8 mouse cellular contexts compared by ENCODE assay signal in genomic region chr10:95501033-95501432, GRCm38 (mm10). TPM values are rescaled to one million over a fixed set of nuclear protein-coding genes. Genes with fewer than 3 reads are reported as not detected.
DNase-seq lines count a peak whose midpoint lies in the region; ATAC-seq and TF ChIP-seq lines count a peak whose summit lies in the region.

No protein-coding gene starts in this region.

- WGBS in kidney, embryonic 16.5 days: 2% methylated on average over 7 of the region's 7 CpGs
- WGBS in hindbrain, embryonic 15.5 days: 3% methylated on average over 7 of the region's 7 CpGs
- 2% methylated on average over 7 of the region's 7 CpGs for WGBS in midbrain, postnatal 0 days

- no peak for DNase-seq in kidney, adult 11 months
- peak; percentile 52 for DNase-seq in brain, embryonic 14.5 days (ENCODE audit: low read depth)
- peak; percentile 26 for DNase-seq in midbrain, postnatal 0 days (ENCODE audit: low spot score)
- DNase-seq in thymus, adult 18-20 months: no peak
- DNase-seq in urinary bladder, postnatal 36 days (ENCODE audit: low spot score in 2 of 2): no peak
- no peak for DNase-seq in retina, embryonic 14.5 days (ENCODE audit: low spot score)

- H3K4me3 ChIP-seq in kidney, embryonic 16.5 days (ENCODE audit: low read length): peak overlapping the region; percentile 93
- H3K4me3 ChIP-seq in hindbrain, embryonic 15.5 days: peak overlapping the region; percentile 77
- H3K4me3 ChIP-seq in midbrain, postnatal 0 days (ENCODE audit: low read depth, low read length): peak overlapping the region; percentile 82

- no peaks in the 10 kb centered on the region for H3K27me3 ChIP-seq in kidney, embryonic 16.5 days (ENCODE audit: insufficient read depth, low read length)
- no peaks in the 10 kb centered on the region for H3K27me3 ChIP-seq in hindbrain, embryonic 15.5 days
- no peaks in the 10 kb centered on the region for H3K27me3 ChIP-seq in midbrain, postnatal 0 days (ENCODE audit: insufficient read depth, low read length)

- no peak for TF ChIP-seq CTCF in brain, embryonic 14.5 days (IDR thresholded peaks at IDR 0.05; ENCODE audit: borderline replicate concordance, extremely low read depth, insufficient read depth, insufficient read length)
- TF ChIP-seq CTCF in midbrain, postnatal 0 days (IDR thresholded peaks at IDR 0.05): no peak

- peaks cover 12% of the 10 kb centered on the region for H3K4me1 ChIP-seq in kidney, embryonic 16.5 days (ENCODE audit: insufficient read depth, low read length)
- H3K4me1 ChIP-seq in hindbrain, embryonic 15.5 days (replicated peaks): peaks cover 10% of the 10 kb centered on the region
- no peaks in the 10 kb centered on the region for H3K4me1 ChIP-seq in midbrain, postnatal 0 days (ENCODE audit: insufficient read depth, low read length)

- peak overlapping the region; percentile 94 for H3K9ac ChIP-seq in kidney, embryonic 16.5 days (replicated peaks; ENCODE audit: low read length)
- H3K9ac ChIP-seq in hindbrain, embryonic 15.5 days: peak overlapping the region; percentile 86
- H3K9ac ChIP-seq in midbrain, postnatal 0 days (replicated peaks; ENCODE audit: low read length, poor library complexity, severe bottlenecking): peak overlapping the region; percentile 77

- H3K27ac ChIP-seq in kidney, embryonic 16.5 days (ENCODE audit: low read length): peak overlapping the region; percentile 93
- peak overlapping the region; percentile 89 for H3K27ac ChIP-seq in hindbrain, embryonic 15.5 days (replicated peaks)
- H3K27ac ChIP-seq in midbrain, postnatal 0 days (ENCODE audit: low read depth, low read length): peak overlapping the region; percentile 88

- no peak for ATAC-seq in kidney, embryonic 16.5 days (ENCODE audit: low FRiP score, low TSS enrichment)
- no peak for ATAC-seq in hindbrain, embryonic 15.5 days (ENCODE audit: low FRiP score, low read depth)
- no peak for ATAC-seq in midbrain, postnatal 0 days (ENCODE audit: low FRiP score)

- no peaks in the 10 kb centered on the region for H3K9me3 ChIP-seq in kidney, embryonic 16.5 days (ENCODE audit: low read length)
- no peaks in the 10 kb centered on the region for H3K9me3 ChIP-seq in hindbrain, embryonic 15.5 days
- H3K9me3 ChIP-seq in midbrain, postnatal 0 days (ENCODE audit: low read length): no peaks in the 10 kb centered on the region

- peaks cover 11% of the 10 kb centered on the region for H3K36me3 ChIP-seq in kidney, embryonic 16.5 days (ENCODE audit: insufficient read depth, low read length)
- no peaks in the 10 kb centered on the region for H3K36me3 ChIP-seq in hindbrain, embryonic 15.5 days
- H3K36me3 ChIP-seq in midbrain, postnatal 0 days (ENCODE audit: insufficient read depth, low read length): no peaks in the 10 kb centered on the region

- H3K4me2 ChIP-seq in kidney, embryonic 16.5 days (replicated peaks; ENCODE audit: low read depth, low read length): peak overlapping the region; percentile 76
- H3K4me2 ChIP-seq in hindbrain, embryonic 15.5 days: peak overlapping the region; percentile 63
- peak overlapping the region; percentile 64 for H3K4me2 ChIP-seq in midbrain, postnatal 0 days (ENCODE audit: low read depth, low read length, poor library complexity, severe bottlenecking)

- no peak for TF ChIP-seq POLR2A in brain, embryonic 14.5 days (IDR thresholded peaks at IDR 0.05; ENCODE audit: borderline replicate concordance, extremely low read depth, insufficient read depth, insufficient read length, poor library complexity, severe bottlenecking)

RNA-seq across cellular contexts. Expression of gene Mrpl42, which starts 0.7 kb away (rescaled TPM):
- 318 and 319 TPM in 2 replicates for polyA plus RNA-seq in kidney, embryonic 16.5 days (2015; fragmentation: Nextera tagmentation; extraction: Ambion mirVana)
- polyA plus RNA-seq in brain, embryonic 14.5 days (2012; rRNA removed): 138 and 177 TPM in 2 replicates
- polyA plus RNA-seq in hindbrain, embryonic 15.5 days (2015; fragmentation: Nextera tagmentation; extraction: Ambion mirVana): 257 and 280 TPM in 2 replicates
- total RNA-seq in midbrain, postnatal 0 days (2014; rRNA removed): 124 and 125 TPM in 2 replicates
- polyA plus RNA-seq in midbrain, postnatal 0 days (2015; fragmentation: Nextera tagmentation; extraction: Ambion mirVana): 239 and 250 TPM in 2 replicates

RNA-seq across cellular contexts. Expression of gene Ube2n, which starts 13.9 kb away (rescaled TPM):
- polyA plus RNA-seq in kidney, embryonic 16.5 days (2015; fragmentation: Nextera tagmentation; extraction: Ambion mirVana): 338 and 353 TPM in 2 replicates
- 231 and 242 TPM in 2 replicates for polyA plus RNA-seq in brain, embryonic 14.5 days (2012; rRNA removed)
- polyA plus RNA-seq in hindbrain, embryonic 15.5 days (2015; fragmentation: Nextera tagmentation; extraction: Ambion mirVana): 365 and 371 TPM in 2 replicates
- total RNA-seq in midbrain, postnatal 0 days (2014; rRNA removed): 230 and 286 TPM in 2 replicates
- 321 and 322 TPM in 2 replicates for polyA plus RNA-seq in midbrain, postnatal 0 days (2015; fragmentation: Nextera tagmentation; extraction: Ambion mirVana)

Comparison
In these comparisons a context has a peak if more than half of its experiments do, and no peak if none do; other contexts are left out.
1. DNase-seq: peak in brain, embryonic 14.5 days (single experiment) and midbrain, postnatal 0 days (single experiment); none in kidney, adult 11 months (single experiment), thymus, adult 18-20 months (0 of 2), urinary bladder, postnatal 36 days (0 of 2) and retina, embryonic 14.5 days (single experiment).
2. Peak in every context shown above with its lines, with median percentiles within 50 percentile points of each other: H3K27ac ChIP-seq, H3K4me2 ChIP-seq, H3K4me3 ChIP-seq and H3K9ac ChIP-seq.